Mouse (Mus musculus) left cerebral cortex, postnatal 4 days (tissue): Measurements from ENCODE around the gene Cadps2. TPM values are rescaled to one million over a fixed set of nuclear protein-coding genes. Genes with fewer than 3 reads are reported as not detected.

Experiments used
- DNase-seq: peaks from one replicate; pipeline ENCODE4 v3.0.0-alpha.2; 2022
- intact Hi-C: fragments of 180-260 bp; cut with DNase I; formaldehyde crosslinking; loops from one replicate; pipeline ENCODE4 v1.15.1; 2025
- total RNA-seq, 2 experiments: library from RNA; stranded (reverse); gene quantifications; 2 replicates each; pipeline ENCODE4 v1.2.3; 2021

The Cadps2 gene
- total RNA-seq, 2 experiments from 2014 or later, result 36.5 to 38.5 TPM

DNA sequence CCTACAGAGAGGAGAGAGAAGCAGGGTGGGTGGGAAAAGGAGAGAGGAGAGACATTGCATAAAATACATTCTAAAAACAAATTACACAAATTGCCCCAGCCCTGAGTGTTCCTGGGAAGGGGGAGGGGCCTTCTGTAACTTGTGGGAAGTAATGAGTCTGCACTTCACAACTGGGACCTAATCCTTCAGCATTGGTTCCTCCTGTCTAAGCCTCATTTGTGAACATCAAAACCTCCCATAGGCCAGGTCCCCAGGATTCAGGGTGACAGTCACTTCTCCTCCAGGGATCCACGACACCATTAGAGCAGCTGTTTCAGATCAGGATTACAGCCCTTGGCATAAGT, 456.2 kb downstream of the Cadps2 start:
- intact Hi-C loops, result no loop called here
- DNase-seq, result no peak

GRCm38 (mm10) chr6:23382283-23383003, 456.8 kb downstream of the Cadps2 start:
- no peak for DNase-seq
- intact Hi-C loops, result no loop called here

DNA sequence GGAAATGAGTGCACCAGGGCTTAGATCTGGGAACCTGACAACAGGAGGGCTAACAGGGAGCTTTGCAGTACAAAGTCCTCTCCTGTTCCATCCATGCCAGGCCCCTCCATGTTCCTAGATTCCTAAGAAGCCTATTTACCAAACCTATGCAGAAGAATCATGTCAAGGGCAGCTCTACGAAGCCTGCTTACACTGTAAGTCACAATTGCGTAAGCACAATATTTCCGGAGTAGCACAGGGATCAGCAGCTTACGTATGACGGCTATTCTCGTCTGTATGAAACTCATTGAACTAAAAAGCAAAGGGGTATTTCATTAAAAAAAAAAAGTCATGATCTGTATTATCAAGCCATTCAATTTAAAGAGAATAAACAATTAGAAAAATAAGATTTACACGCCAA, 462.9 kb downstream of the Cadps2 start:
- intact Hi-C loops, result no loop called here
- DNase-seq, result no peak

- intact Hi-C loops, result no loop called here
- no peak for DNase-seq
These were observed 477.3 kb downstream of the Cadps2 start for GRCm38 (mm10) chr6:23361842-23362451.

GRCm38 (mm10) chr6:23360596-23360995, 478.6 kb downstream of the Cadps2 start:
- DNase-seq, result no peak
- intact Hi-C loops, result no loop called here

DNA sequence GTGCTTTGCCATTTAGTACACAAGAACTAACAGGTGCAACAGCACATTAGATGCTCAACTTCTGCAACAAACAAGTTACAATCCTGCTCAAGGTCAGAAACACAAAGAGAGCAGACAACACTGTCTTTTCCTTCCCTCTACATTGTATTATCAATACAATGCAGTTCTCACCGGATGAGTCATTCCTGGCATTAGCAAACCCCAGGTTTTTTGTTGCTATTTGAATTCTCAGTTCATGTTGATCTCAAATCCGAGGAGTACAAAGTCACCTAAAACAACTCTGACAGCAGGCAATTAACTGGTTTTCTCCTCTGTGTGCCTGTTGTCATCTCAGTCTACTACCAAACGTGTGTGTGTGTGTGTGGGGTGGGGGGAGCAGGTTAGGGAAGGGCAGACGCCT, 483.1 kb downstream of the Cadps2 start:
- intact Hi-C loops, result no loop called here
- DNase-seq, result no peak

DNA sequence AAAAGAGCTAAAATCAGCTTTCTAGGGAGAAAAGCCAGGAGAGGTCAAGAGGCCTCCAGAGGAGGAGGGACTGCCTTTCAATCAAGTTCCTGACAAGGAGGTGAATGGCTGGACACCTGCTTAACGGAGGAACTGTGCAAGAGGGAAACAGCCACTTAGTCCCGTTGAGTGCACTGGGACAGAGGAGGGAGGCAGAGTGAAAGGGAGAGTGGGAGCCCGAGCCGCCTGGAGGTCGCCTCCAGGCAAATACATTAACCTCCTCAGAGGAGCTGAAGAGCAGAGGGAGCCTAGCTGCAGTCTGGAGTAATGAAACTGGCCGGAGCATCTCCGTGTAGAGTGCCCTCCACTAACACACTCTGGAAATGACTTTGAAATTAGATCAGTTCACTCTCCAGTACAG, 485.7 kb downstream of the Cadps2 start:
- DNase-seq, result no peak
- intact Hi-C loops, result no loop called here

- DNase-seq, result no peak
- intact Hi-C loops, result no loop called here
These were observed 501.7 kb downstream of the Cadps2 start for GRCm38 (mm10) chr6:23337411-23338063.

GRCm38 (mm10) chr6:23314945-23315344, 524.3 kb downstream of the Cadps2 start:
- intact Hi-C loops, result no loop called here
- no peak for DNase-seq

- intact Hi-C loops, result no loop called here
- DNase-seq, result no peak
These were observed 524.9 kb downstream of the Cadps2 start for GRCm38 (mm10) chr6:23314291-23314690.

DNA sequence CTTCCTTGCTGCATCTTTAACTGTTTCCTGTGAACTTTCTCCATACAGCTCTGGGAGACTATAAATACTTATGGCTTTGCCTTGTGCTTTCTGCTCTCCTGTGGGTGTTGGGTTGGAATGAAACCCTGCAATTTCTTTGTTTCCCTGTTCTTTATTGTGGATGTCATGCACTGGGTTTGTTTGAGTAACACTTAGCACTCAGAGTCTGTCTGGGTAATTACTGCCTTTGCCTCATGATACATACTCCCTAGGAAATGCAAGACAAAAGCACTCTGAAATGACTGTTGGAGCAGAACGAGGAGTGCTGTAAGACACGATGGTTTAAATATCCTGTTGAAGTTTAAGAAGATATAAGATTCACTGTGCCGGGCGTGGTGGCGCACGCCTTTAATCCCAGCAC, 533.2 kb downstream of the Cadps2 start:
- intact Hi-C loops, result no loop called here
- no peak for DNase-seq

GRCm38 (mm10) chr6:23298596-23298995, 540.6 kb downstream of the Cadps2 start:
- intact Hi-C loops, result no loop called here

GRCm38 (mm10) chr6:23294685-23295084, 544.5 kb downstream of the Cadps2 start:
- intact Hi-C loops, result no loop called here
- DNase-seq, result no peak

More at GRCm38 (mm10) chr6:23298596-23298995, 540.6 kb downstream of the Cadps2 start:
- no peak for DNase-seq

- DNase-seq, result no peak
- intact Hi-C loops, result no loop called here
These were observed 550.5 kb downstream of the Cadps2 start for GRCm38 (mm10) chr6:23288752-23289151.

- DNase-seq, result no peak
These were observed 557.8 kb downstream of the Cadps2 start for GRCm38 (mm10) chr6:23281514-23281820.

DNA sequence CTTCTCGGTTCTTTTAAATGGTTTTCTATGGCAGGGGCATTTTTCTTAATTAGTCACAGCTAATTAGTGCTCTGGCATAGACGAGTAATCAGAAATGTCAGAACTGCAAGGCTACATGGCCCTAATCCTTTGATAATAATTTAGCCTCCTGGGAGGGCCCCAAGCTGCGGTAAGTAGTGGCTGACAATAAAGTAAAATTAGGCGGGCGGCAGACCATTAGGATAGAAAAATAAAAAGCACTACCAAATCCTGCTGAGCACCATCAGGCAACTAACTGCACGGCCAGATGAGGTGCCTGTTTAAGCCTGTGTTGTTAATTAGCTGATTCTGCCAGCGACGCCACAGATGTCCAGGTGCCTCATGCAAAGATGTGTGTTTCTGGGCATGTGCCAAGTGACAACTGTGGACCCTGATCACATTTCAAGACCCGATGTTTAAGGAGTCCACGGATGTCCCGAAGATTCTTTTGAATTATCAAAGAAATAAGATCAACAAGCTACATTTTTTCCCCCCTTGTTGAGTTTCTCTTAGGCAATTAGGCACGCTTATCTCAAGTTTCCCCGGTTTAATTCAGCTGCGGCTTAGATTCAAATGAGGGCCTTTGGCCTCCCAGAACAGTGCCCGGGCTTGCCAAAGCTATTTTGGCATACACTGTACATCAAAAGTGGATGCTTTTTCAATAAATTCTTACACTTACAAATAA, 558.3 kb downstream of the Cadps2 start:
- peak; percentile 62 for DNase-seq
- intact Hi-C loops, result no loop called here

More at GRCm38 (mm10) chr6:23281514-23281820, 557.8 kb downstream of the Cadps2 start:
- intact Hi-C loops, result no loop called here

DNA sequence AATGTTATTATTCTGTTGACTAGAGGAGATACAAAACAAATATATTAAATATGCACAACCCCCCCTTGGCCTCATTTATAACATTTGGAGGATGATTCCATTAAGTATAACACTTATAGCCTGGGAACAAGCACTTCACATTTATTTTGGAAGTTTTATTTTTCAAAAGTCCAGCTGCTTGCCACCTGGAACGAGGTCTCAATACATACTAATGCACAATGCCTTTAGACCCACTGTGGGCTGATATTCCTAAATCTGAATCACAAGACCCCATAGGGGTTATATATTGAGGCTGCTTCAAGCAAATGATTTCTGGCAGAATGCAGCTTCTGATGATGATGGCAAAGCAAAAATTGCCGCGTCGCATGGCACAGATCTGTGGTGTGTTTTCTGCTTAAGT, 565.7 kb downstream of the Cadps2 start:
- no peak for DNase-seq
- intact Hi-C loops, result no loop called here

DNA sequence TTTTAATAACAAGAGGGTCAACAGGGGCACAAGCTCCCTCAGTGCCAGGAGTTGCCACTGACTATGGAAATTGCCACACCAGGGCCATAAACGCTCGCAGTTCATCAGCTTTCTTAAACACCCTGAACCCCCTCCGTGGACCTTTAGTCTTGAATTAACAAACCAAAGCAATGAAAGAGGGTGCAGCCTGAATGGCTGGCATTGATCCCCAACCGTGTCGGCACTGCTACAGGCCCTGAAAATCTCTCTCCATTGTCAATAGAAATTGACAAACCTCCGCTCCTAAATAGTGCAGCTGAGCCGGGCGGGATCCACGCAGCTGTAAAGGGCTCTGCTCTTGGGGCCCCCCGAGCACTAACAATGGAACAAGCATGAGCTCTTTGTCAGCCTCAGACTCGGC, 566.2 kb downstream of the Cadps2 start:
- no peak for DNase-seq
- intact Hi-C loops, result no loop called here

DNA sequence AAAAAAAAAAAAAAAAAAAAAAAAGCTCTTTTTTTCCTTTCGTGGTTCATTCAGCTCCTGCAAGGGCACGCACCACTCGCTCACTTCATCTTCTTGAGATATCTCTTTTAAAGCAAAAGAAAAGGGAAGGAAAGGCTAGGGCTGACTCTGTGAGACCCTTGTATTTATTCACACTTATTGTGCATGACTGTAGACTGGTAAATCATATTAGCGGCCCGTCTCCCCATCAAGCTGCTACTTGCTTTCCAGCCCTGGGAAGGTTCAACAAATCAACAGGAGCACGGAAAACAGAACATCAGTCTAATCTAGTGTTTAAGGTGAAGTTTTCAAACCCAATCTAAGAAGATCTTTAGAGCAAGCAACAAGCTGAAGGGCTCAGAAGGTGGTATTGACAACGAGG, 566.7 kb downstream of the Cadps2 start:
- intact Hi-C loops, result no loop called here

GRCm38 (mm10) chr6:23260738-23261050, 578.5 kb downstream of the Cadps2 start:
- intact Hi-C loops, result no loop called here

More for the DNA sequence above, 566.7 kb downstream of the Cadps2 start:
- DNase-seq, result no peak

DNA sequence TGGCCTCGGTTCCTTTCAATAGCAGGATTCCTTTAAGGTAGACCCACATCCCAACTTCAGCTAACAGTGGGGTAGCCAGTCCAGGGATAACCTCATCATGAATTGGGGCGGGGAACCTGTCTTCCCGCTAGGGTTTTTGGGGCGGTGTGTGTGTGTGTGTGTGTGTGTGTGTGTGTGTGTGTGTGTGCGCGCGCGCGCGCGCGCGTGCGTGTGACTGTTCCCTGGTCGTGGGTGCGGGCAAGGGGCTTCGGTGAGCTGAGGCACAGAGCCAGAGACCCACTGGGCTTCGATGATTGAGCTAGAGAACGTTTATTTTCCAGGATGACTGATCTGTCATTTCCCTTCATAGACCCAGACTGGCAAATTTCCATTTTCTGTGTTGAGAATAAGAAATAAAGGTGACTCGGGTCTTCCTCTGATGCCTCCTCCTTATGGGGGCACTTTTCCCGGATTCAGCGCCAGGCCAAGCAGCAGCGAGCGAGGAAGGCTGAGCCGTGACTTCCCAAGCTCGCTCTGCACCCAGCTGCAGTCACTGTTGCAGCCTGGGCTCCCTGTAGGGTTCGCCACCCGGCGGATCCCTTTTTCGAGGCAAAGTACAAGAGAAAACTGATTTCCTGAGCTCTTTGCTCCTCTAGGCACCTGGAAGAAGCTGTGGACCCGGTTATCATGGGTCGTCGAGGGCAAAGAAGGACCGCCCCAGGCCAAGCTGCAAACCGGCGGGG, 579.0 kb downstream of the Cadps2 start:
- intact Hi-C loops, result no loop called here
- DNase-seq, result peak; percentile 12

More at GRCm38 (mm10) chr6:23260738-23261050, 578.5 kb downstream of the Cadps2 start:
- DNase-seq, result no peak
